Mouse (Mus musculus) CH12.LX (cell line): ENCODE measurements around the gene Kif1c. TPM values are rescaled to one million over a fixed set of nuclear protein-coding genes. Genes with fewer than 3 reads are reported as not detected.
A peak's percentile ranks its signal among the peaks of the same experiment; 100 is the strongest.

Experiments
- DNase-seq: peaks from one replicate; pipeline ENCODE4 v3.0.0-alpha.2; 2013; ENCODE audit errors: extremely low read depth
- H3K27ac ChIP-seq: 2 replicates; pipeline ENCODE4 v1.5.1; 2012; ENCODE audit warnings: low read depth, mild to moderate bottlenecking, control low read depth, moderate library complexity; ENCODE audit not compliant: insufficient read depth
- H3K27me3 ChIP-seq: replicated peaks from 2 replicates; pipeline ENCODE3; 2012; ENCODE audit warnings: inconsistent platforms
- H3K36me3 ChIP-seq, 2 experiments: replicated peaks in 1 of 2; 2 replicates each; pipeline versions ENCODE3 to v1.6.1; 2012; ENCODE audit warnings: inconsistent platforms in 1 of 2, low read length in 1 of 2, mild to moderate bottlenecking in 1 of 2, mixed read lengths in 1 of 2, moderate library complexity in 1 of 2; ENCODE audit not compliant: control insufficient read depth in 1 of 2, insufficient read depth in 1 of 2
- H3K4me1 ChIP-seq, 2 experiments: 2 replicates each; pipeline ENCODE4 v1.6.1; 2012; ENCODE audit warnings: inconsistent platforms in 1 of 2, moderate library complexity in 1 of 2; ENCODE audit not compliant: insufficient read depth in 2 of 2, control insufficient read depth in 1 of 2
- H3K4me2 ChIP-seq: 2 replicates; pipeline ENCODE4 v1.6.1; 2012; ENCODE audit warnings: low read depth, mild to moderate bottlenecking, control low read depth; ENCODE audit not compliant: poor library complexity, insufficient read depth, severe bottlenecking
- H3K4me3 ChIP-seq, 3 experiments: fragments of 150-350 bp in 1 of 3; sonication (generic) in 1 of 3; replicated peaks in 1 of 3; 2 replicates each; pipeline versions ENCODE3 to v1.5.1; 2011 to 2012; ENCODE audit warnings: low read depth in 2 of 3, low read length in 2 of 3, mild to moderate bottlenecking in 2 of 3, moderate library complexity in 2 of 3, control low read depth in 1 of 3, improper control_type of control experiment in 1 of 3, inconsistent platforms in 1 of 3, mixed read lengths in 1 of 3; ENCODE audit not compliant: poor library complexity in 1 of 3
- H3K79me2 ChIP-seq: replicated peaks from 2 replicates; pipeline ENCODE4 v1.6.1; 2012; ENCODE audit warnings: mild to moderate bottlenecking, moderate library complexity; ENCODE audit not compliant: control insufficient read depth, poor library complexity, insufficient read depth, severe bottlenecking; ENCODE audit errors: extremely low read depth
- H3K9ac ChIP-seq: 2 replicates; pipeline ENCODE4 v1.6.1; 2012; ENCODE audit warnings: low read depth, mild to moderate bottlenecking, control low read depth, moderate library complexity; ENCODE audit not compliant: insufficient read depth
- H3K9me3 ChIP-seq: replicated peaks from 2 replicates; pipeline ENCODE3; 2012; ENCODE audit warnings: low read length, inconsistent platforms, mixed read lengths
- CHD2 ChIP-seq: IDR thresholded peaks from 2 replicates; pipeline ENCODE4 v1.6.1; 2011; ENCODE audit warnings: low read length, improper control_type of control experiment
- CTCF ChIP-seq, 2 experiments: IDR thresholded peaks in 1 of 2; conservative IDR thresholded peaks in 1 of 2; 2 replicates each; pipeline ENCODE4 v1.5.1; 2011 to 2012; ENCODE audit warnings: low read depth in 2 of 2, low read length in 2 of 2, improper control_type of control experiment in 1 of 2, inconsistent platforms in 1 of 2, mild to moderate bottlenecking in 1 of 2, moderate library complexity in 1 of 2
- EP300 ChIP-seq: IDR thresholded peaks from 2 replicates; pipeline ENCODE4 v1.6.1; 2011; ENCODE audit warnings: low read length, improper control_type of control experiment
- GABPA ChIP-seq: IDR thresholded peaks from 2 replicates; pipeline ENCODE4 v1.6.1; 2012; ENCODE audit warnings: low read depth, low read length, improper control_type of control experiment, inconsistent platforms; ENCODE audit not compliant: insufficient replicate concordance
- MEF2A ChIP-seq: IDR thresholded peaks from 2 replicates; pipeline ENCODE4 v1.6.1; 2014; ENCODE audit warnings: low read depth, mild to moderate bottlenecking, inconsistent platforms, low read length, improper control_type of control experiment, borderline replicate concordance
- NELFE ChIP-seq: IDR thresholded peaks from 2 replicates; pipeline ENCODE4 v1.6.1; 2011; ENCODE audit warnings: low read depth, low read length, improper control_type of control experiment
- PAX5 ChIP-seq: IDR thresholded peaks from 2 replicates; pipeline ENCODE4 v1.6.1; 2012; ENCODE audit warnings: low read length, inconsistent platforms, mixed read lengths
- POLR2A ChIP-seq: IDR thresholded peaks from 2 replicates; pipeline ENCODE4 v1.6.1; 2011; ENCODE audit warnings: low read depth, mild to moderate bottlenecking, improper control_type of control experiment, low read length
- POLR2AphosphoS2 ChIP-seq: IDR thresholded peaks from 2 replicates; pipeline ENCODE4 v1.6.1; 2011; ENCODE audit warnings: low read depth, low read length, improper control_type of control experiment
- RCOR1 ChIP-seq: conservative IDR thresholded peaks from 2 replicates; pipeline ENCODE4 v1.6.1; 2012; ENCODE audit warnings: low read depth, mild to moderate bottlenecking, inconsistent platforms, low read length, improper control_type of control experiment
- SIN3A ChIP-seq: IDR thresholded peaks from 2 replicates; pipeline ENCODE4 v1.6.1; 2012; ENCODE audit warnings: low read length, improper control_type of control experiment, inconsistent platforms
- TBP ChIP-seq: conservative IDR thresholded peaks from 2 replicates; pipeline ENCODE4 v1.6.1; 2011; ENCODE audit warnings: low read depth, low read length, improper control_type of control experiment
- TCF12 ChIP-seq: IDR thresholded peaks from 2 replicates; pipeline ENCODE4 v1.6.1; 2014; ENCODE audit warnings: low read depth, mild to moderate bottlenecking, inconsistent platforms, low read length, improper control_type of control experiment
- UBTF ChIP-seq: IDR thresholded peaks from 2 replicates; pipeline ENCODE4 v1.6.1; 2012; ENCODE audit warnings: low read depth, mild to moderate bottlenecking, inconsistent platforms, low read length, improper control_type of control experiment, moderate library complexity
- ZKSCAN1 ChIP-seq: IDR thresholded peaks from 2 replicates; pipeline ENCODE4 v1.6.1; 2012; ENCODE audit warnings: low read depth, inconsistent platforms, low read length, improper control_type of control experiment, borderline replicate concordance
- dilution Hi-C: fragments of 300-500 bp; cut with MboI; formaldehyde crosslinking; loops from 2 replicates; pipeline ENCODE4 v1.14.3; 2020; ENCODE audit warnings: low sequenced_read_pairs; ENCODE audit not compliant: extremely low pct_unique_long_range_greater_than_20kb, extremely low pct_ligation_motif_present
- in situ Hi-C: fragments of 300-500 bp; cut with MboI; formaldehyde crosslinking; loops from 3 replicates; pipeline ENCODE4 v1.14.3; 2019; ENCODE audit warnings: low sequenced_read_pairs, low pct_ligation_motif_present, low pct_unique_long_range_greater_than_20kb, mixed read lengths
- polyA plus RNA-seq: library from polyadenylated mRNA; unstranded; fragments of >175 nt; gene quantifications from 2 replicates; pipeline ENCODE4 v1.2.1, GENCODE M21; 2012; ENCODE audit warnings: low read depth; ENCODE audit not compliant: insufficient read length
- total RNA-seq, 2 experiments: library from RNA; depleted of rRNA; stranded (reverse); fragments of 300-350 nt in 1 of 2; fragments of >200 nt in 1 of 2; gene quantifications; 2 replicates each; pipeline ENCODE4 v1.2.3; 2012 to 2014

The Kif1c gene
- total and polyA plus RNA-seq, 3 experiments: 11.0 to 38.0 (median 31.7) TPM

GRCm38 (mm10) chr11:70699051-70699450 lies 1.3 kb upstream of the Kif1c start:
- H3K4me3 ChIP-seq: no peak overlapping the region
- dilution Hi-C loops: no loop called here

GRCm38 (mm10) chr11:70700613-70701012 lies 265 bp downstream of the Kif1c start:
- Histone ChIP-seq H3K79me2 (0 out of 2 replicates have a peak, but pooled peaks cover 5% of the 10 kb centered on the region), H3K9ac (peak overlapping the region; percentile 93), H3K4me2 (peak overlapping the region; percentile 68), H3K4me1 (peaks cover 9 to 24% of the 10 kb centered on the region in 2 experiments), H3K27me3 (peaks cover 3% of the 10 kb centered on the region), H3K27ac (no peak overlapping the region), H3K9me3 (no peaks in the 10 kb centered on the region), H3K4me3 (peak overlapping the region; percentile 61 to 80 (median 71)), H3K36me3 (peaks cover 22 to 35% of the 10 kb centered on the region in 2 experiments)
- DNase-seq: peak; percentile 33
- in situ Hi-C loops: no loop called here
- dilution Hi-C loops: no loop called here
- peak; percentile 33; the same call in 1 of the 2 replicates for TF ChIP-seq SIN3A
- 0 out of 2 replicates have a peak, but pooled peaks have one; percentile 3 for TF ChIP-seq MEF2A
- no peak for TF ChIP-seq CTCF (conservative IDR thresholded peaks at IDR 0.05 in 1 of 2, IDR thresholded peaks at IDR 0.05 in 1 of 2; ENCODE audit: low read depth in 2 of 2, low read length in 2 of 2)
- peak; percentile 57; the same call in 1 of the 2 replicates for TF ChIP-seq CHD2
- TF ChIP-seq ZKSCAN1: no peak
- peak; percentile 67 for TF ChIP-seq UBTF
- TF ChIP-seq POLR2AphosphoS2: no peak

More at GRCm38 (mm10) chr11:70699051-70699450, 1.3 kb upstream of the Kif1c start:
- Histone ChIP-seq H3K36me3 (peaks cover 8 to 19% of the 10 kb centered on the region in 2 experiments), H3K4me2 (no peak overlapping the region), H3K79me2 (0 out of 2 replicates have a peak, but pooled peaks cover 5% of the 10 kb centered on the region), H3K27ac (no peak overlapping the region), H3K9ac (no peak overlapping the region), H3K9me3 (no peaks in the 10 kb centered on the region), H3K27me3 (peaks cover 3% of the 10 kb centered on the region), H3K4me1 (peaks cover 9 to 24% of the 10 kb centered on the region in 2 experiments)
- in situ Hi-C loops: no loop called here
- no peak for DNase-seq
- TF ChIP-seq TCF12 (no peak), NELFE (no peak), CTCF (conservative IDR thresholded peaks at IDR 0.05 in 1 of 2, IDR thresholded peaks at IDR 0.05 in 1 of 2; ENCODE audit: low read depth in 2 of 2, low read length in 2 of 2) (no peak), SIN3A (no peak), POLR2A (no peak), RCOR1 (no peak), EP300 (no peak), UBTF (no peak), GABPA (no peak), PAX5 (no peak), TBP (no peak)
